Mouse (Mus musculus) left cerebral cortex, postnatal 10 days (tissue): ENCODE data around the gene Col7a1. TPM values are rescaled to one million over a fixed set of nuclear protein-coding genes. Genes with fewer than 3 reads are reported as not detected.

ENCODE experiments used
- DNase-seq, 2 experiments: peaks; one replicate each; pipeline ENCODE4 v3.0.0; 2021 to 2022; ENCODE audit warnings: low spot score in 2 of 2, mixed read lengths in 1 of 2; ENCODE audit errors: extremely low spot score in 1 of 2
- intact Hi-C: fragments of 180-260 bp; cut with DNase I; formaldehyde crosslinking; loops from one replicate; pipeline ENCODE4 v1.15.1; 2025
- microRNA-seq: library from miRNA; unstranded; fragments of <30 nt; microRNA quantifications from one replicate; pipeline ENCODE4 v1.2.0, GENCODE M21; 2022
- total RNA-seq, 2 experiments: library from RNA; stranded (reverse); gene quantifications; 2 replicates each; pipeline ENCODE4 v1.2.3; 2021

Col7a1 gene
- total RNA-seq, 2 experiments from 2014 or later, result 5.2 to 6.1 TPM

- DNase-seq, result no peak
- intact Hi-C loops, result no loop called here
Observed at GRCm38 (mm10) chr9:109008994-109009635, 55.7 kb downstream of the Col7a1 start.

DNA sequence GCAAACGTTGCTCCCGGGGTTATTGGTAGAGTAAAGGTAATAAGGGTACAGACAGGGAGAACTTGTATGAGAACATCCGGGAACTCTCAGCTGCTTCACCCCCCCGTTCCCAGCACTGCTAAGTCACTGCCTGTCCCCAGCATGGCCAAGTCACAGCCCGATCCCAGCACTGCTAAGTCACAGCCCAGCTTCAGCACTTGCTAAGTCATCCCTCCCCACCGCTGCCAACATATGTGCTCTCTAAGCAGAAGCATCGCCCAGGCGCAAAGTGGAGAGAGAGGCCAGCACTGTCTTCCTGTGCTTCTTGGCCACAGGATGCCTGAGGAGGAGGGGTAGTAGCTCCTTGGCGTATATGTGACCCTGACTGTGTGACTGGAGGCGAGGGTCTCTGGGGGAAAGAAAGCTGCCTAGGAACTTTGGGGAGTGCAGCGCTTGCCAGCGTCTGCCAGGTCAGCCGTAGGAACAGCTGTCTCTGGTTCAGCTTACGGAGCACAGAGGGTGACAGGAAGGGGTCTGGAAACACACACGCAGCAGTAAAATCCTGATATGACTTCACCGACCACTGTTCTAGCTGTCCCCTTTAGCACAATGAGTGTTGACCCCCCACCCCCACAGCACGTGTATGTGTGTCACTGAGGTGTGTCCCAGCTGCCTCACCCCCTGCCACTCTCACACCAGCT lies 56.4 kb downstream of the Col7a1 start:
- intact Hi-C loops, result no loop called here
- DNase-seq, result peak in 1 of 2 experiments; percentile 63

DNA sequence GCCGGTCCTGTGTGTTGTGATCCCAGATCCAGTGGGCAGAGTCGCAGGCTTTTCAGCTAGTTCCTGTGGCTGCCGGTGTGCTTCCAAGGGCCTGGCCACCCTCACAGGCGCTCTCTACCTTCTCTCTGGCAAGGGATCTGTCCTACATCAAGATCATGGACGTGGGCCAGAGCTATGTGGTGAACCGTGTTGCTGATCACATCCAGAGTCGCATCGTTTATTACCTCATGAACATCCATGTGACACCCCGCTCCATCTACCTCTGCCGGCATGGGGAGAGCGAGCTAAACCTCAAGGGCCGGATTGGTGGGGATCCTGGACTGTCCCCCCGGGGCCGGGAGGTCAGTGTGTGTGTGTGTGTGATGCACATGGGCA lies 56.9 kb downstream of the Col7a1 start:
- DNase-seq, result no peak
- intact Hi-C loops, result no loop called here

DNA sequence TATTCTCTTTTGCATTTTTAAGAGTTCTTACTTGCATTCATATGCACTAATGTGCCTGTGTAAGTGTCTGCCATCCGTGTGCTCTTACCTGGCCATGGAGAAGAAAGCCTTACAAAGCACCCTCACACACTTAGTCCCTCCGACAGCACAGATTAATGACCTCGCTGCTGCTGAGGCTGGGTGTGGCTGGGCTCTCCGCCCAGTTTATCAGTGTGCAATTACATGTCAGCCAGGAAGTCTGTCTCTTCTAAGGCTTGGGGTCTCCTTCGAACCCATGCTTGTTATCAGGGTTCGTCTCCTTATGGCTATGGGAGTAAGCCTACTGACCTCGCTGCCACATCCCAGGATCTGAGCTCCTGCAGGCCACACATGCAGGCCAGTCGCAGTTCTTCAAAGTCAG lies 62.0 kb downstream of the Col7a1 start:
- DNase-seq, result no peak
- intact Hi-C loops, result no loop called here

GRCm38 (mm10) chr9:109016973-109017604 lies 63.7 kb downstream of the Col7a1 start:
- intact Hi-C loops, result no loop called here
- no peak for DNase-seq

DNA sequence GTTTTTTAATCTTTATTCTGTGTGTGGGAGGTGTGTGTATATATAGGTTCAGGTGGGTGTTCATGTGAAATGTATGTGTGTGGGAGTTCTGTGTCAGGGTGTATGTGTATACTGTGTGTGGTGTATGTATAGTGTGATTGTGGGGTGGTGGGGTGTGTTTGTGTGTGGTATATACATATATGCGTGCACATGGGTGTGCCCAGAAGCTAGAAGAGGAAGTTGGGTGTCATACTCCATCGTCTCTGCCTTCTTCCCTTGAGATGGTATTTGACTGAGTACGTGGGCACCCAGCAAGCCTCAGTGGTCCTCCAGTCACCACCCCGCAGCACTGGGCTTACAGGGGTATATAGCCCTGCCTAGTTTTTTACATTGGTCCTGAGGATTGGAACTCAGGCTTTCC lies 68.0 kb downstream of the Col7a1 start:
- intact Hi-C loops, result no loop called here
- DNase-seq, result no peak

GRCm38 (mm10) chr9:109022866-109023685 lies 69.7 kb downstream of the Col7a1 start:
- intact Hi-C loops, result no loop called here
- DNase-seq, result no peak

- intact Hi-C loops, result no loop called here
- DNase-seq, result peak in 1 of 2 experiments; percentile 31
Observed at GRCm38 (mm10) chr9:109027521-109027920, 74.1 kb downstream of the Col7a1 start.

GRCm38 (mm10) chr9:109028421-109028820 lies 75.0 kb downstream of the Col7a1 start:
- intact Hi-C loops, result no loop called here
- no peak for DNase-seq

- intact Hi-C loops, result no loop called here
- no peak for DNase-seq
Observed at GRCm38 (mm10) chr9:109028919-109029318, 75.5 kb downstream of the Col7a1 start.

DNA sequence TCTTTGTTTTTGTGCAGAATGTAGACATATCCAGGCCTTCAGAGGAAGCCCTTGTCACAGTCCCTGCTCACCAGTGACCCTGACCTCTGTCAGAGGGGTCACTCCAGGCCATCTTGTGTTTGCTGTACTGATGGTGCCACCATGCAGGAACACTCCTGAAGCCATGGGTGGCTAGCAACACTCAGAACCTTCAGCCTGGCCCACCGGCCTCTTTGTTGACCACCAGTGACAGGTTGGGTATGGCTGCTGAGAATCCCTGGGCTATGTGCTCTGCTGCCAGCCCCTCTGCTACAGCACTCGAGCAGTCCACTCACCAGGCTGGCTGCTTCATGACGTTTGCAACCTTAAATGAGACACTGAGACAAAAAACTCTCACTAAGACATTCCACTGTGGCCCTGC lies 76.9 kb downstream of the Col7a1 start:
- intact Hi-C loops, result no loop called here
- no peak for DNase-seq

DNA sequence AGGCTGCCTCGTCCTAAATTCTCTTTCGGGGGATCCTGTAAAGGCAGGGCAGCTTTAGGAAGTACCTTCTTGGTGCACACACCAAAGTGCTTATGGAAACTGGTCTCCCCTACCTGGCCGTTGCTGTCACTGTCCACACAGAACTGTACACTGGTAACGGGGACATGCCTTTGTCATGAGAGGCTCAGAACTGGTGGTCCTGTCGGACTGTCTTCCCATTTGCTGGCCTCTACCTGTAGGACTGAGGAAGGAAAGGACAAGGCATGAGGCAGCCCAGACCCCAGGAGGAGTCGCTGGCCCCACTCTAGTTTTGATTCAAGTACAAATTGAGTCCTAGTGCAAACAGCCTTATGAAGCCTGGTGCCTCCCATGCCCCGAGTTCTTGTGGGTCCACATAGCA lies 77.6 kb downstream of the Col7a1 start:
- DNase-seq, result no peak
- intact Hi-C loops, result no loop called here

GRCm38 (mm10) chr9:109031686-109032085 lies 78.3 kb downstream of the Col7a1 start:
- no peak for DNase-seq
- intact Hi-C loops, result no loop called here

DNA sequence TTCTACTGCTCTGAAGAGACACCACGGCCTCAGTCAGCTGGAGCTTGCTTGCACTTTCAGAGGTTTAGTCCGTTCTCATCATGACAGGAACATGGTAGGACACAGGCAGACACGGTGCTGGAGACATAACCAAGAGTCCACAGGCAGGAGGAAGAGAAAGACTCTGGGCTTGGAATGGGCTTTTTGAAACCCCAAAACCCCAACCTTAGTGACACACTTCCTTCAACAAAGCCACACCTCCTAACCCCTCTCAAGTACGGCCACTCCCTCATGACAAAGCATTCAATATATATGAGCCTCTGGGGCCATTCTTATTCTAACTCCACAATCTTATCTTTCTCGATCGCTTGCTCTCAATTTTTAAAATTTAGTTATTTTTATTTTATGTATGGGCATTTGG lies 79.0 kb downstream of the Col7a1 start:
- intact Hi-C loops, result no loop called here
- DNase-seq, result no peak

Small RNA genes lying within 50 kb of the gene (microRNA-seq; reads per million reads assigned to microRNA genes)
- gene Mir711, result not detected

Other genes starting within 250 kb of the Col7a1 start
- 100 to 1,000 TPM; 165 to 170 TPM for gene Ip6k2, start 169.8 kb upstream of the Col7a1 start, total RNA-seq
- 10 to 100 TPM; 27.7 to 31.7 TPM for gene Nckipsd, start 145.2 kb upstream of the Col7a1 start, total RNA-seq
- gene Celsr3, start 127.3 kb upstream of the Col7a1 start, total RNA-seq, result 10 to 100 TPM; 57.2 to 62.0 TPM
- 10 to 100 TPM; 35.3 to 41.3 TPM for gene Slc26a6, start 100.3 kb upstream of the Col7a1 start, total RNA-seq
- not detected for gene Tmem89, start 39.0 kb upstream of the Col7a1 start, total RNA-seq
- 100 to 1,000 TPM; 394 to 398 TPM for gene Uqcrc1, start 17.0 kb upstream of the Col7a1 start, total RNA-seq
- under 1 TPM; 0.30 to 0.49 TPM for gene Ucn2, start 32.4 kb downstream of the Col7a1 start, total RNA-seq
- 10 to 100 TPM; 19.2 to 25.8 TPM for gene Pfkfb4, start 38.2 kb downstream of the Col7a1 start, total RNA-seq
- 10 to 100 TPM; 46.2 to 56.7 TPM for gene Shisa5, start 85.0 kb downstream of the Col7a1 start, total RNA-seq
- gene Trex1, start 106.1 kb downstream of the Col7a1 start, total RNA-seq, result 10 to 100 TPM; 11.4 to 12.1 TPM
- 10 to 100 TPM; 24.4 to 29.0 TPM for gene Atrip, start 120.5 kb downstream of the Col7a1 start, total RNA-seq
- gene Ccdc51, start 128.9 kb downstream of the Col7a1 start, total RNA-seq, result 1 to 10 TPM; 6.4 TPM
- 100 to 1,000 TPM; 384 to 385 TPM for gene Tma7, start 129.0 kb downstream of the Col7a1 start, total RNA-seq
- 10 to 100 TPM; 56.9 to 65.2 TPM for gene Plxnb1, start 141.8 kb downstream of the Col7a1 start, total RNA-seq
- gene Fbxw21, start 208.5 kb downstream of the Col7a1 start, total RNA-seq, result not detected
- not detected for gene Fbxw13, start 242.4 kb downstream of the Col7a1 start, total RNA-seq